Mouse (Mus musculus) heart, embryonic 15.5 days (tissue): ENCODE results near the gene Jak2. TPM values are rescaled to one million over a fixed set of nuclear protein-coding genes. Genes with fewer than 3 reads are reported as not detected.
A peak's percentile ranks its signal among the peaks of the same experiment; 100 is the strongest.

ENCODE experiments used
- ATAC-seq: fragments of 200-750 bp; cut with Nextera tagmentation; replicated peaks from 2 replicates; pipeline ENCODE4 v1.8.0; 2017; ENCODE audit warnings: low read depth, moderate TSS enrichment; ENCODE audit not compliant: insufficient number of reproducible peaks, insufficient read depth, low FRiP score
- H3K27ac ChIP-seq: fragments of 300-500 bp; sonication (generic); 2 replicates; pipeline ENCODE4 v1.5.1; 2015; ENCODE audit warnings: mild to moderate bottlenecking, inconsistent platforms
- H3K27me3 ChIP-seq: fragments of 300-500 bp; sonication (generic); 2 replicates; pipeline ENCODE4 v1.6.1; 2015; ENCODE audit warnings: inconsistent platforms
- H3K36me3 ChIP-seq: fragments of 300-500 bp; sonication (generic); 2 replicates; pipeline ENCODE4 v1.6.1; 2015; ENCODE audit warnings: mild to moderate bottlenecking, inconsistent platforms
- H3K4me1 ChIP-seq: fragments of 300-500 bp; sonication (generic); replicated peaks from 2 replicates; pipeline ENCODE4 v1.6.1; 2015; ENCODE audit warnings: inconsistent platforms
- H3K4me2 ChIP-seq: fragments of 300-500 bp; sonication (generic); 2 replicates; pipeline ENCODE4 v1.6.1; 2015; ENCODE audit warnings: inconsistent platforms, mild to moderate bottlenecking, moderate library complexity
- H3K4me3 ChIP-seq: fragments of 300-500 bp; sonication (generic); 2 replicates; pipeline ENCODE4 v1.5.1; 2015; ENCODE audit warnings: mild to moderate bottlenecking, inconsistent platforms
- H3K9ac ChIP-seq: fragments of 300-500 bp; sonication (generic); 2 replicates; pipeline ENCODE4 v1.6.1; 2015; ENCODE audit warnings: mild to moderate bottlenecking, inconsistent platforms
- H3K9me3 ChIP-seq: fragments of 300-500 bp; sonication (generic); replicated peaks from 2 replicates; pipeline ENCODE4 v1.6.1; 2016; ENCODE audit warnings: inconsistent platforms
- WGBS: fragments of 180-500 bp; shearing (Covaris S2); methylation state at CpG from one replicate; pipeline ENCODE4 v1.1.7; 2015; ENCODE audit warnings: mixed read lengths; 5-methylcytosine and 5-hydroxymethylcytosine counted together
- polyA plus RNA-seq: library from polyadenylated mRNA; unstranded; fragments of >200 nt; fragmentation: Nextera tagmentation; extraction: Ambion mirVana; gene quantifications from 2 replicates; pipeline ENCODE4 v1.2.1, GENCODE M21; 2015

The Jak2 gene
- polyA plus RNA-seq, 1 experiment from 2014 or later = 5.7 TPM

DNA sequence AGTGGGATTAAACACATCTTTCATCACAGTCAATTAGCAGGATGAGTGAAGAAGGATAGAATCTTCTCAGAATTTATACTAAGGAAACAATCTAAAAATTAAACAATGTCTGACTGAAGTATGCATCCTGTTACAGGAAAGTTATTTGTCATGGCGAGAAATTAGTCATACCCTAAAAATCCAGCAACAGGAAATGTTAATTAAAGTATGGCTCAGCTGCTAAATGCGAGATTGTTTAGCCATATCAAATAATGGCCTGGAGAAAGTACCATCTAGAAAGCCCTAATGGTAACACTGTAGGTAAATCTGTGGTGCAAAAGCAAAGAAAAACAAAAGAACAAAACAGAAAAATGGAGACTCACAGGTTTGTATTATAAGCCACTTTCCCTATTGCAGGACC lies 22.6 kb upstream of the Jak2 start:
- no peak overlapping the region for H3K27ac ChIP-seq
- no peaks in the 10 kb centered on the region for H3K36me3 ChIP-seq
- H3K9me3 ChIP-seq = no peaks in the 10 kb centered on the region
- H3K9ac ChIP-seq = no peak overlapping the region
- no peaks in the 10 kb centered on the region for H3K4me1 ChIP-seq
- no peaks in the 10 kb centered on the region for H3K27me3 ChIP-seq
- H3K4me3 ChIP-seq = no peak overlapping the region
- no peak for ATAC-seq
- no peak overlapping the region for H3K4me2 ChIP-seq
- WGBS = 65% methylated on average over 2 of the region's 2 CpGs

DNA sequence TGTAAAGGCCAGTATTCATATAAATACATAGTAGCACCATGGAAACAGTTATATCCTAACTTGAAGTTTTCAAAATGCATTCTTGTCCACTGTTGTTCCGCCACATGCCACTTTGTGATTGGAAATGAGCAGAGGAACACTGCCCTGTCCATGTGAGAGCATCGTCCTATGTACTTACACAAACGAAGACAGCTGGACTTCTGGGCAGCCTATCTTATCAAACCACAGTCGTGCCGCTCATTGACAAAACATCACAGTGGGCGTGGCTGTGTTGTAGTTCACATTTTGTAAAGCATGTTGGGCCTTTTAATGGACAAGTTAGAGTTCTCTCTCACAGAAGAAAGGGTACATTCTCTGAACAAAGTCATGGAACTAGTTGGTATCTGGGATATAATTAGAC lies 18.9 kb upstream of the Jak2 start:
- H3K36me3 ChIP-seq = no peaks in the 10 kb centered on the region
- H3K4me1 ChIP-seq = peaks cover 6% of the 10 kb centered on the region; the same call in 1 of the 2 replicates
- no peak overlapping the region for H3K4me2 ChIP-seq
- no peak overlapping the region for H3K9ac ChIP-seq
- H3K27ac ChIP-seq = no peak overlapping the region
- no peak for ATAC-seq
- WGBS = 49% methylated on average over 6 of the region's 6 CpGs
- H3K4me3 ChIP-seq = no peak overlapping the region
- no peaks in the 10 kb centered on the region for H3K27me3 ChIP-seq
- no peaks in the 10 kb centered on the region for H3K9me3 ChIP-seq

DNA sequence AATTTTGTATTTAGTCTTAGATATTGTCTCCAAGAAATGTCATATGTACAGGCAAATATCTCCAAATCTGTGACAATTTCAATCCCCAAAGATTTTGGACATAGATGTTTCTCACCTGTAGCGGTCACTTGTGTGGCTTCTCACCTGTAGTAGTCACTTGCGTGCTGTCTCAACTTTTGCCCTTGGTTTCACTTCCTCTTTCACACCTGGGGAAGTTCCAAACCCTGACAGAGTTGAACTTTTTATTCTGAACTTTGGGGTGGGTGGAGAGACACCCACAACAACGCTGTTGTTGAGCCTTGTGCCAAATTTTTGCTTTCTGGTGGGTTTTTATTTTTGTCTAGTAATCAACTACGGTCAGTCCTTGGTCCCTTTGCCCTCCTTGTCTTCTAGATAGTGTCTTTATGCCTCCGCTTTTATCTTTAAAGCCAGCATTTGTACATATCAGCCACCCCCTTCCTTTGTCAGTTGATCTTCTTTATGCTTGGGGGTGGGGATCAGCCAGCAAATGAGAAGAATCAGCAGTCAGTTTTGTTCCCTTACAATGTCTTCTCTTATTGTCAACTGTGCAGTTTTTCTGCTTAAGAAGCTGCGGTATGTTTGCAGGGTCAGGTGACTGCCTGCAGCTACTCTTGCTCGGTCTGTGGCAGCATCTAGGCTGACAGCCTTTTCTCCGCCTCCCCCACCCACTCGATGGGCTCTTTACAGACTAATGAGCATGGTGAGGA lies 14.8 kb upstream of the Jak2 start:
- Histone ChIP-seq H3K27me3 (no peaks in the 10 kb centered on the region), H3K4me1 (peaks cover 24% of the 10 kb centered on the region), H3K4me3 (no peak overlapping the region), H3K9ac (0 out of 2 replicates have a peak overlapping the region, but pooled peaks have one; percentile 21), H3K27ac (peak overlapping the region; percentile 45; the same call in 1 of the 2 replicates), H3K9me3 (no peaks in the 10 kb centered on the region), H3K36me3 (no peaks in the 10 kb centered on the region), H3K4me2 (peak overlapping the region; percentile 40)
- ATAC-seq = no peak
- 39% methylated on average over 9 of the region's 9 CpGs for WGBS

DNA sequence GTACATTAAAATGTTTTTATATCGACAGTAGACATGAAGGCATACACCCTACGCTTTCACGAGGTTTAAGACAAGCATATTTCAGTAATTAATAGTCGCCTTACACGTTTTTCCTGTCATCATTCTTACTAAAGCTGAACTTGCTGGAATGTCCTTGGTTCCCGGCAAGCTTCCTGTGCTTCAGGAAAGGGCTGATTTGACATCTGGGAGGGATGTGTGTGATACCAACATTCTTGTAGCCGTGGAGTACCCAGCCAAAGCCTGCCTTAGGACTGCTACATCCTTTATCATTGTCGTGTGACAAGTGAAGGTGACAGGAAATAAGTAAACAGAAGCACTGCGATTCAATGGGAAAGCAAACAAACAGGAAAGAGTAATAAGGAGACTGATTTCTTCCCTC lies 13.5 kb upstream of the Jak2 start:
- no peak for ATAC-seq
- H3K27ac ChIP-seq = peak overlapping the region; percentile 38

DNA sequence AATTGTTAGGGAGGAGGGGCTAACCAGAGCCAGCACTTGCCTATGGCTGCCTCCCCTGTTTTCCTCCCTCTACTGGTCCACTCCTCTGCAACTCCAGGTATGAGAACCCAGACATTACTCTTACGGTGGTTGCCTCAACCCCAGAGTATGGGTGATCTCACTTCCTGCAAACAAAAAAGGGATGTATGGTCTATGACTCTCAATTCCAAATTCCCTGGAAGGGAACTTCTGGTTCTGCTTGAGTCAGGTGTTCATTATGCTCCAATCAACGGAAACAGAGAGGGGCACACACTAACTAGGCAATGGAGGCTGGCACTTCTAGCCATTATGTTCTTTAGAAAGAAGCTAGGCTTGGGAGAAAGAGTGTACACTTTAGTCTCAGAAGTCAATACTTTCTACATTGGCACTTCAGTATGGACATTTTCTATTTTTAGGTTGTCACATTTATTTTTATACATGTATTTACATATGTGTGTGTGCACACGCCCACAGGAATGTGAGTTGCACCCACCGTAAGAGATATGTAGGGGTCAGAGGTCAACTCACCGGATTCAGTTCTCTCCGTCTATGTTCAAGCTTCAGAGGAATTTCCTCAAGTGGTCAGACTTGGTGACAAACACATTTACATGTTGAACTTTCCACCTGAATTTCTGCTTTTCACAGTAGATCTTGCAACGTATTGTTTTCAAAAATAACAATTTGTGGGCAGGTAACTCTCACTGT lies 12.0 kb upstream of the Jak2 start:
- Histone ChIP-seq H3K4me2 (no peak overlapping the region), H3K27ac (no peak overlapping the region), H3K4me1 (peaks cover 27% of the 10 kb centered on the region), H3K27me3 (no peaks in the 10 kb centered on the region), H3K9ac (no peak overlapping the region), H3K36me3 (no peaks in the 10 kb centered on the region), H3K9me3 (no peaks in the 10 kb centered on the region), H3K4me3 (no peak overlapping the region)
- ATAC-seq = no peak
- WGBS = 54% methylated on average over 7 of the region's 7 CpGs

More for the DNA sequence above, 13.5 kb upstream of the Jak2 start:
- peaks cover 27% of the 10 kb centered on the region for H3K4me1 ChIP-seq
- no peak overlapping the region for H3K9ac ChIP-seq
- H3K4me3 ChIP-seq = no peak overlapping the region
- no peaks in the 10 kb centered on the region for H3K9me3 ChIP-seq
- no peaks in the 10 kb centered on the region for H3K36me3 ChIP-seq
- peak overlapping the region; percentile 17; the same call in 1 of the 2 replicates for H3K4me2 ChIP-seq
- 25% methylated on average over 9 of the region's 9 CpGs for WGBS
- H3K27me3 ChIP-seq = no peaks in the 10 kb centered on the region

DNA sequence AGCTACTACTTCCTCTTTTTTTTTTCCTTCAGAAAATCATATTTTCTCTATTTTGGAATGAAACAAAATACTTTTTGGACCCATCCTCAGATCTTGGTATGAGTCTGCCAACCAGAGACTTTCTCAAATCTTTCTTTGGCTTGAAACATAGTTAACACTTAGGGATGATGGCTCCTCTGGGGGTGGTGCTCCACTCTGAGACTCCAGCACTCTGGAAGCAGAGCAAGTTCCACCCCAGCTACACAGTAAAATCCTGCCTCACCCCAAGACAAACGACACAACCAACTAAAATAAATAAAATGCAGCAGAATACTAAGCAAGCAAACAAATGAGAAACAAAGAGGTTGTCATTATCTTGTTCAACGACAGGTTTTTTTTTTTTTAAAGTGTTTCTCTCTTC lies 11.0 kb upstream of the Jak2 start:
- Histone ChIP-seq H3K4me2 (no peak overlapping the region), H3K9me3 (no peaks in the 10 kb centered on the region), H3K27ac (no peak overlapping the region), H3K9ac (no peak overlapping the region), H3K27me3 (no peaks in the 10 kb centered on the region), H3K4me3 (no peak overlapping the region), H3K4me1 (peaks cover 27% of the 10 kb centered on the region), H3K36me3 (no peaks in the 10 kb centered on the region)
- no peak for ATAC-seq
- 60% methylated on average over 2 of the region's 2 CpGs for WGBS

DNA sequence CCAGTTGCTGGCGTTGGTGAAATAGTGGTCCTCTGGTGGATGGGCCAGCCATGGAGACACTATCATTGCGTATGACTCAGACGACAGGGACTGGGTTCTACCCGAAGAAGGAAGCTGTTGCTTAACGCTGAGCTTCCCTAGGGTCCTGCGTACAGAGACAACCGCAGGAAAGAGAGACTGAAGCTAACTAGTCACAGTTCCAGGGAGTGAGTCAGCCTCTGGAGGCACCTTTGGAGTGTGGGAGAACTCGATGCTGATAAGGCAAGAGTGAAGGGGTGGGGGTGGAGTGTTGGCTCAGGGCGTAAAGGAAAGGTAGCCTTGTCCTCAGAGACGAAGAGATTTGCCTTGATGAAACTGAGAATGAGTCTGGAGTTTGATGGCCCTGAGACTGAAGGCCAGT lies 10.0 kb upstream of the Jak2 start:
- WGBS = 45% methylated on average over 10 of the region's 10 CpGs
- no peaks in the 10 kb centered on the region for H3K9me3 ChIP-seq
- ATAC-seq = no peak
- H3K4me3 ChIP-seq = no peak overlapping the region
- no peaks in the 10 kb centered on the region for H3K36me3 ChIP-seq
- no peak overlapping the region for H3K27ac ChIP-seq
- peaks cover 27% of the 10 kb centered on the region for H3K4me1 ChIP-seq
- H3K27me3 ChIP-seq = no peaks in the 10 kb centered on the region
- no peak overlapping the region for H3K4me2 ChIP-seq
- no peak overlapping the region for H3K9ac ChIP-seq

DNA sequence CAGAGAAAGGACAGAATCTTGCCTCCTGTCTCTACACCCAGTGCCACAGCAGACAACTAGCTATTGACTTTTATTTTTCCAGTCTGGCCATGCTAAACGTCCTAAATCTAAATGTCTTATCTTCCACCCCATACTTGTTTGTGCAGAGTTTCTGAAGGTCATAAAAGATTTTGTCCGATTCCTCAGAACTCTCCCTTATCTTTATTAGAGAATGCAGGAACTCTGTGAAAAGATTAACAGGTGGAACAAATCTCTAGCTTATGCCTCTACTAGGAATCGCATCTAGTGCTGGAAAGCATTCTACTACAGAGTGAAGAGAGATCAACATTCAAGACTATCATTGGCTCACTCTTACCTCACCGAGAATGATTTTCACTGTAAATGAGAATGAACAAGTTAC lies 1.7 kb upstream of the Jak2 start:
- no peak for ATAC-seq
- peak overlapping the region; percentile 72 for H3K4me2 ChIP-seq
- 0 out of 2 replicates have a peak overlapping the region, but pooled peaks have one; percentile 93 for H3K9ac ChIP-seq
- no peak overlapping the region for H3K27ac ChIP-seq
- 39% methylated on average over 4 of the region's 4 CpGs for WGBS
- H3K9me3 ChIP-seq = no peaks in the 10 kb centered on the region
- peaks cover 28% of the 10 kb centered on the region for H3K4me1 ChIP-seq
- no peaks in the 10 kb centered on the region for H3K27me3 ChIP-seq
- peak overlapping the region; percentile 86 for H3K4me3 ChIP-seq
- H3K36me3 ChIP-seq = no peaks in the 10 kb centered on the region

DNA sequence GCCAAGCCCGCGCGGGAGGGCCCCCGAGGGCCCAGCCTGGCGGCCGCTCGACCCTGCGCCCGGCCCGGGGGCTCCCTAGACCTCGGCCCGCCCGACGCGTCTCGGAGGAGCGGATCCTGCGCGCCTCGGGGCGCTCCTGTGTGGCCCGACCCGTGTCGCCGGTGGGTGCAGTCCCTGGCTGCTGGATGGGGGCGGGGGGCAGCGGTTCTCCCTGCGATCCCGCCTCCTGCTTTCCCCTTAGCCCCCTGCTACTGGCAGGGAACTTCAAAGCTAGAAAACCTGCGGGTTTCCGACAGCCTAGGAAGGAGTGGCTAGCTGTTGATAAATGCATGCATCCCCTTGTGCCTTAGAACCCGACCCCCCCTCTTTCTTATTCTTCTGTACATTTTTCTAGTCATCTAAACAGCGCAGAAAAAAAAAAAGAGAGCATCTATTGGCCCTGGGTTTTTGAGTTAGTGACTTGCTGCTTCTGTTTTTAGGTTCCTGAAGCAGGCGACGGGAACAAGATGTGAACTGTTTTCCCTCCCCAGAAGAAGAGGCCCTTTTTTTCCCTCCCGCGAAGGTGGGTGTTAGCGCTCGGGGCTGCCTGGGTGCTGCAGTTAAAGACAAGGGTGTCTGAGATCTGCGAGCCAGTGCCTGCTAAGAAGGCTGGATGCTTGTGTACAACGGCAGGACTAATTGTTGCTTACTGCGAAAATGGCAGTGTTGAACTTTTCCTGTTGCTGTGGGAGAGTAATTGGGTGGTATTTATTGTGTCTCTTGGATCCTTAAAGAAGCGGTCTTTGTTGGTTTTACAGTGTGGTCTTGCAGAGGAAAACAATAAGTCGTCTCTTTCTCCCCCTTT lies 552 bp downstream of the Jak2 start:
- Histone ChIP-seq H3K9ac (peak overlapping the region; percentile 93), H3K4me1 (peaks cover 28% of the 10 kb centered on the region), H3K9me3 (no peaks in the 10 kb centered on the region), H3K4me2 (peak overlapping the region; percentile 72), H3K36me3 (no peaks in the 10 kb centered on the region), H3K27ac (peak overlapping the region; percentile 99), H3K4me3 (peak overlapping the region; percentile 86), H3K27me3 (no peaks in the 10 kb centered on the region)
- under 1% methylated on average over 43 of the region's 44 CpGs for WGBS
- peak; percentile 60 for ATAC-seq

DNA sequence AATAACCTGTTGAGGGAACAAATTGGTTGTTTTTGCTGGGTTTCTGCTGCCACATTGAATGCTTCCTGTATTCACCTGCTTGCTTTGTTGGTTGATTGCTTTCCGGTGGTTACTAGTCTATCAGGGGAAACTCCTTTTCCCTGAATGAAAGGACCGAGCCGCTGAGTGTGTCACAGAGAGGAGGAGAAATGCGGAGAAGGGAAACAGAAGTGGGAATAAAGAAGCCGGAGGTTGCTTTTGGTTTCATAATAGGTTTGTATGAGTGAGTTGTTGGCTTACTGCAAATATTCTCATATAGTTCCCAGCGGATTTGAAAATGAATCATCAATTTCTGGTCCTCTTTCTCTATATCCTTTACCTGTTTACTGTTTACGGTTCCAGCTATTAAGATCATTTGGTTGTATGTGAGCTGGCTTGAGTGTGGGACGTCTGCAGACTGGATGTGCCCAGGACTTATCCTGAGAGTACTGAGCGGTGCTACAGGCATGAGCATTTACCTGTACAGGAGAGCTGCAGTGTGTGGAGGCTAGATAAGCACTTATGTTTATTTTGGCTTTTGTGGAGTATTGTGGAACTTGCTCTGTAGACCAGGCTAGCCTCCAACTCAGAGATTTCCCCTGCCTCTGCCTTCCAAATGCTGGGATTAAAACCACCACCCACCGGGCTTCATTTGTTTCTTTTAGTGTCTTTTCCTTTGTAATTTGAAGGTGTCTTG lies 1.4 kb downstream of the Jak2 start:
- Histone ChIP-seq H3K27ac (peak overlapping the region; percentile 99), H3K9me3 (no peaks in the 10 kb centered on the region), H3K4me1 (peaks cover 28% of the 10 kb centered on the region), H3K36me3 (no peaks in the 10 kb centered on the region), H3K4me3 (peak overlapping the region; percentile 86), H3K4me2 (peak overlapping the region; percentile 72), H3K9ac (peak overlapping the region; percentile 93), H3K27me3 (no peaks in the 10 kb centered on the region)
- ATAC-seq = no peak
- WGBS = 27% methylated on average over 10 of the region's 10 CpGs
